Mouse (Mus musculus) hindbrain, embryonic 11.5 days (tissue): ENCODE data around the gene Cpt1a. TPM values are rescaled to one million over a fixed set of nuclear protein-coding genes. Genes with fewer than 3 reads are reported as not detected.

Experiments
- ATAC-seq: fragments of 200-750 bp; cut with Nextera tagmentation; 2 replicates; pipeline ENCODE4 v1.8.0; 2017; ENCODE audit warnings: mild to moderate bottlenecking, moderate TSS enrichment, moderate library complexity; ENCODE audit not compliant: low FRiP score
- DNase-seq: peaks from one replicate; pipeline ENCODE4 v3.0.0-alpha.2; 2015; ENCODE audit warnings: low spot score
- H3K27ac ChIP-seq: fragments of 300-500 bp; sonication (generic); 2 replicates; pipeline ENCODE4 v1.5.1; 2014; ENCODE audit warnings: mild to moderate bottlenecking, low read depth, low read length
- H3K27me3 ChIP-seq: fragments of 300-500 bp; sonication (generic); 2 replicates; pipeline ENCODE4 v1.6.1; 2014; ENCODE audit warnings: mild to moderate bottlenecking, low read length, moderate library complexity, mixed read lengths; ENCODE audit not compliant: control insufficient read depth, insufficient read depth
- H3K36me3 ChIP-seq: fragments of 300-500 bp; sonication (generic); 2 replicates; pipeline ENCODE4 v1.6.1; 2014; ENCODE audit warnings: mild to moderate bottlenecking, low read length, moderate library complexity, mixed read lengths; ENCODE audit not compliant: control insufficient read depth, insufficient read depth
- H3K4me1 ChIP-seq: fragments of 300-500 bp; sonication (generic); replicated peaks from 2 replicates; pipeline ENCODE4 v1.6.1; 2014; ENCODE audit warnings: low read length, mixed read lengths; ENCODE audit not compliant: control insufficient read depth, insufficient read depth
- H3K4me2 ChIP-seq: fragments of 300-500 bp; sonication (generic); replicated peaks from 2 replicates; pipeline ENCODE4 v1.6.1; 2014; ENCODE audit warnings: mild to moderate bottlenecking, low read depth, low read length
- H3K4me3 ChIP-seq: fragments of 300-500 bp; sonication (generic); 2 replicates; pipeline ENCODE4 v1.5.1; 2014; ENCODE audit warnings: low read depth, low read length
- H3K9ac ChIP-seq: fragments of 300-500 bp; sonication (generic); 2 replicates; pipeline ENCODE4 v1.6.1; 2014; ENCODE audit warnings: low read depth, low read length
- H3K9me3 ChIP-seq: fragments of 300-500 bp; sonication (generic); 2 replicates; pipeline ENCODE4 v1.6.1; 2016; ENCODE audit warnings: low read length; ENCODE audit not compliant: control insufficient read depth
- WGBS: fragments of 180-500 bp; shearing (Covaris S2); extraction: QIAGEN DNeasy Blood & Tissue Kit; methylation state at CpG from one replicate; pipeline ENCODE4 v1.1.7; 2014; 5-methylcytosine and 5-hydroxymethylcytosine counted together
- polyA plus RNA-seq: library from polyadenylated mRNA; unstranded; fragments of >200 nt; fragmentation: Nextera tagmentation; extraction: Ambion mirVana; gene quantifications from 2 replicates; pipeline ENCODE4 v1.2.1, GENCODE M21; 2014

Cpt1a gene
- polyA plus RNA-seq, 1 experiment from 2014 or later: 6.6 TPM

GRCm38 (mm10) chr19:3419251-3419650, 97.1 kb downstream of the Cpt1a start:
- Histone ChIP-seq H3K27me3 (peaks cover 10% of the 10 kb centered on the region), H3K4me1 (no peaks in the 10 kb centered on the region), H3K9ac (no peak overlapping the region), H3K4me2 (no peak overlapping the region), H3K9me3 (no peaks in the 10 kb centered on the region), H3K27ac (no peak overlapping the region), H3K36me3 (no peaks in the 10 kb centered on the region), H3K4me3 (no peak overlapping the region)
- ATAC-seq: no peak
- DNase-seq: no peak
- 74% methylated on average over 5 of the region's 5 CpGs for WGBS

- 0 out of 2 replicates have a peak overlapping the region, but pooled peaks have one; percentile 36 for H3K27ac ChIP-seq
- no peaks in the 10 kb centered on the region for H3K9me3 ChIP-seq
- ATAC-seq: peak; percentile 54
- H3K4me1 ChIP-seq: no peaks in the 10 kb centered on the region
- H3K9ac ChIP-seq: no peak overlapping the region
- DNase-seq: peak; percentile 40
- 33% methylated on average over 6 of the region's 6 CpGs for WGBS
- H3K27me3 ChIP-seq: no peaks in the 10 kb centered on the region
- no peak overlapping the region for H3K4me3 ChIP-seq
- no peaks in the 10 kb centered on the region for H3K36me3 ChIP-seq
- no peak overlapping the region for H3K4me2 ChIP-seq
Measured at GRCm38 (mm10) chr19:3422488-3422887, 100.4 kb downstream of the Cpt1a start.

GRCm38 (mm10) chr19:3422981-3423380, 100.8 kb downstream of the Cpt1a start:
- DNase-seq: no peak
- 68% methylated on average over 4 of the region's 4 CpGs for WGBS
- Histone ChIP-seq H3K27ac (0 out of 2 replicates have a peak overlapping the region, but pooled peaks have one; percentile 36), H3K36me3 (no peaks in the 10 kb centered on the region), H3K4me2 (no peak overlapping the region), H3K9me3 (no peaks in the 10 kb centered on the region), H3K4me3 (no peak overlapping the region), H3K4me1 (no peaks in the 10 kb centered on the region), H3K27me3 (no peaks in the 10 kb centered on the region), H3K9ac (no peak overlapping the region)
- no peak for ATAC-seq

GRCm38 (mm10) chr19:3424214-3424613, 102.1 kb downstream of the Cpt1a start:
- ATAC-seq (no peak), DNase-seq (no peak)
- Histone ChIP-seq H3K9ac (no peak overlapping the region), H3K36me3 (no peaks in the 10 kb centered on the region), H3K27ac (no peak overlapping the region), H3K4me3 (no peak overlapping the region), H3K4me2 (no peak overlapping the region), H3K27me3 (no peaks in the 10 kb centered on the region), H3K4me1 (no peaks in the 10 kb centered on the region), H3K9me3 (no peaks in the 10 kb centered on the region)
- 91% methylated on average over 2 of the region's 2 CpGs for WGBS

GRCm38 (mm10) chr19:3428057-3428830, 106.1 kb downstream of the Cpt1a start:
- Histone ChIP-seq H3K4me3 (no peak overlapping the region), H3K27me3 (no peaks in the 10 kb centered on the region), H3K36me3 (no peaks in the 10 kb centered on the region), H3K9ac (no peak overlapping the region), H3K27ac (no peak overlapping the region), H3K9me3 (no peaks in the 10 kb centered on the region), H3K4me2 (no peak overlapping the region), H3K4me1 (no peaks in the 10 kb centered on the region)
- ATAC-seq: no peak
- 87% methylated on average over 15 of the region's 15 CpGs for WGBS
- no peak for DNase-seq

- no peak overlapping the region for H3K27ac ChIP-seq
- no peaks in the 10 kb centered on the region for H3K9me3 ChIP-seq
- no peak overlapping the region for H3K4me2 ChIP-seq
- no peaks in the 10 kb centered on the region for H3K4me1 ChIP-seq
- peak; percentile 33; the same call in 1 of the 2 replicates for ATAC-seq
- 53% methylated on average over 7 of the region's 7 CpGs for WGBS
- H3K9ac ChIP-seq: no peak overlapping the region
- H3K27me3 ChIP-seq: no peaks in the 10 kb centered on the region
- no peak overlapping the region for H3K4me3 ChIP-seq
- DNase-seq: peak; percentile 32
- no peaks in the 10 kb centered on the region for H3K36me3 ChIP-seq
Measured at GRCm38 (mm10) chr19:3429156-3429816, 107.2 kb downstream of the Cpt1a start.

- Histone ChIP-seq H3K9me3 (no peaks in the 10 kb centered on the region), H3K27ac (no peak overlapping the region), H3K9ac (no peak overlapping the region)
Measured at GRCm38 (mm10) chr19:3431066-3431465, 108.9 kb downstream of the Cpt1a start.

GRCm38 (mm10) chr19:3431969-3432368, 109.8 kb downstream of the Cpt1a start:
- 80% methylated on average over 2 of the region's 2 CpGs for WGBS
- DNase-seq (no peak), ATAC-seq (no peak)
- H3K4me2 ChIP-seq: no peak overlapping the region
- H3K9ac ChIP-seq: no peak overlapping the region
- H3K36me3 ChIP-seq: no peaks in the 10 kb centered on the region
- no peak overlapping the region for H3K27ac ChIP-seq
- no peaks in the 10 kb centered on the region for H3K27me3 ChIP-seq
- H3K4me3 ChIP-seq: no peak overlapping the region
- H3K9me3 ChIP-seq: no peaks in the 10 kb centered on the region
- H3K4me1 ChIP-seq: no peaks in the 10 kb centered on the region

More at GRCm38 (mm10) chr19:3431066-3431465, 108.9 kb downstream of the Cpt1a start:
- no peak overlapping the region for H3K4me2 ChIP-seq
- DNase-seq: no peak
- H3K36me3 ChIP-seq: no peaks in the 10 kb centered on the region
- no peak overlapping the region for H3K4me3 ChIP-seq
- H3K27me3 ChIP-seq: no peaks in the 10 kb centered on the region
- no peaks in the 10 kb centered on the region for H3K4me1 ChIP-seq
- no peak for ATAC-seq
- 69% methylated on average over 7 of the region's 7 CpGs for WGBS

GRCm38 (mm10) chr19:3434124-3434523, 112.0 kb downstream of the Cpt1a start:
- no peaks in the 10 kb centered on the region for H3K36me3 ChIP-seq
- 45% methylated on average over 4 of the region's 4 CpGs for WGBS
- H3K27ac ChIP-seq: no peak overlapping the region
- no peak overlapping the region for H3K4me3 ChIP-seq
- H3K27me3 ChIP-seq: no peaks in the 10 kb centered on the region
- DNase-seq (no peak), ATAC-seq (no peak)
- no peak overlapping the region for H3K9ac ChIP-seq
- H3K4me1 ChIP-seq: no peaks in the 10 kb centered on the region
- no peak overlapping the region for H3K4me2 ChIP-seq
- no peaks in the 10 kb centered on the region for H3K9me3 ChIP-seq
